Mouse (Mus musculus) megakaryocyte, embryonic 14.5 days (primary cell): ENCODE measurements around the gene 1600002K03Rik. TPM values are rescaled to one million over a fixed set of nuclear protein-coding genes. Genes with fewer than 3 reads are reported as not detected.

Source experiments
- H3K27me3 ChIP-seq: replicated peaks from 2 replicates; pipeline ENCODE3; 2012; ENCODE audit warnings: inconsistent platforms
- H3K36me3 ChIP-seq: replicated peaks from 2 replicates; pipeline ENCODE3; 2012; ENCODE audit warnings: low read length, inconsistent platforms, mixed read lengths
- H3K4me1 ChIP-seq: 2 replicates; pipeline ENCODE4 v1.6.1; 2012; ENCODE audit warnings: inconsistent platforms
- H3K4me3 ChIP-seq: replicated peaks from 2 replicates; pipeline ENCODE3; 2012; ENCODE audit warnings: moderate library complexity, mild to moderate bottlenecking, inconsistent platforms
- H3K9me3 ChIP-seq: 2 replicates; pipeline ENCODE4 v1.6.1; 2012; ENCODE audit warnings: inconsistent platforms
- FLI1 ChIP-seq: IDR thresholded peaks from 2 replicates; pipeline ENCODE4 v1.6.1; 2012; ENCODE audit warnings: low read length, inconsistent platforms, mixed read lengths
- GATA1 ChIP-seq: IDR thresholded peaks from 3 replicates; pipeline ENCODE4 v1.6.1; 2012; ENCODE audit warnings: mixed read lengths, low read length, inconsistent platforms, borderline replicate concordance
- polyA plus RNA-seq: library from polyadenylated mRNA; stranded (reverse); fragments of >175 nt; gene quantifications from 2 replicates; pipeline ENCODE4 v1.2.3, GENCODE M21; 2012; ENCODE audit warnings: low replicate concordance; ENCODE audit not compliant: insufficient read depth

Gene 1600002K03Rik
- polyA plus RNA-seq, 1 experiment = 7.7 TPM

DNA sequence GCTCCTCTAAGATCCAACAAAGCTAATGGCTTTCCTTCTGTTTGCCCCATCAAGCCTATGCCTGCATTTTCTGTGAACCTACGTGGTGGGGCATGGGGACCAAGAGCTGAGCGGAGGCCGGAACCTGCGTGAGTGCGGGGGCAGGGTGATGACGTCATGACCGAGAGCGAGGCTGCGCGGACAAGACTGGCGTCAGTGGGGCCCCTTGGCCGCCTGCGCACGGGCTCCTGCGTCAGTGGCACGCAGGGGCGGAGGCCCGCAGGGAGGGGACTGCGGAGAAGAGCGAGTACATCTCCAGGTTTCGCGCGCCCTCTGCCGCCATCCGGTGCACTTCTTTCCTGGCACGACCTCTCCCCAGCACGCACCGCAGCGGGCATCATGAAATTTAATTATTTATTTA, 31.5 kb upstream of the 1600002K03Rik start:
- Histone ChIP-seq H3K36me3 (peaks cover 38% of the 10 kb centered on the region), H3K27me3 (peaks cover 10% of the 10 kb centered on the region), H3K4me3 (peak overlapping the region; percentile 98), H3K9me3 (no peaks in the 10 kb centered on the region), H3K4me1 (peaks cover 86% of the 10 kb centered on the region)
- TF ChIP-seq GATA1 (no peak), FLI1 (peak; percentile 35; the same call in 1 of the 2 replicates)

DNA sequence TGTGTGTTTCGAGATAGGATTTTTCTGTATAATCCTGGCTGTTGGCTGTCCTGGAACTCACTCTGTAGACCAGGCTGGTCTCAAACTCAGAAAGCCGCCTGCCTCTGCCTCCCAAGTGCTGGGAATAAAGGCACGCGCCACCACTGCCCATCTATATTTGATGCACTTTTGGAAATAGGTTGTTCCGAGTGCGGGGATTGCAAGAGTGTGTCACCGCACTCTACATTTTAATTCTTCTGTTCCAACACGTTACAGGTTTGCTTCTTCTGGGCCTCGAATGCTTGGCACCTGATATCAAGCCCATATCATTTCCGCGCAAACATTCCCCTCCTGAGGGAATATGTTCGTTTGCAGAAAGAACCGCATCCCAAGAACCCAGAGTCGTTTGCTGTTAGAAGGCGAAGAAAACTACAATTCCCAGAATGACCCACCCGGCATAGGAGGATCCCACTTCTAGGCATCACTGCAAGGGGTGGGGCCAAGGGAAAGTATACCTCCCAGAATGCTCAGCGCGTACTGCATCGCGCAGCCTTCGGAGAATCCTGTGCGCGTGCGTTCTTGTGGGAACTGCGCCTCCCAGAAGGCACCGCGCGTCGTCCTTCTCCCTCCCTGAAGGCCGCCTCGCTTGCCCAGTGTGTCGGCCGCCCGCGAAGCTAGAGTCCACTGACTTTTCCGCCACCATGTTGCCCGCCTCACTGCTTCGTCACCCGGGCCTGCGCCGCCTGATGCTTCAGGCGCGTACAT, 30.8 kb upstream of the 1600002K03Rik start:
- Histone ChIP-seq H3K9me3 (no peaks in the 10 kb centered on the region), H3K4me1 (peaks cover 91% of the 10 kb centered on the region), H3K27me3 (peaks cover 10% of the 10 kb centered on the region), H3K36me3 (peaks cover 42% of the 10 kb centered on the region), H3K4me3 (peak overlapping the region; percentile 98)
- TF ChIP-seq GATA1 (no peak), FLI1 (no peak)

DNA sequence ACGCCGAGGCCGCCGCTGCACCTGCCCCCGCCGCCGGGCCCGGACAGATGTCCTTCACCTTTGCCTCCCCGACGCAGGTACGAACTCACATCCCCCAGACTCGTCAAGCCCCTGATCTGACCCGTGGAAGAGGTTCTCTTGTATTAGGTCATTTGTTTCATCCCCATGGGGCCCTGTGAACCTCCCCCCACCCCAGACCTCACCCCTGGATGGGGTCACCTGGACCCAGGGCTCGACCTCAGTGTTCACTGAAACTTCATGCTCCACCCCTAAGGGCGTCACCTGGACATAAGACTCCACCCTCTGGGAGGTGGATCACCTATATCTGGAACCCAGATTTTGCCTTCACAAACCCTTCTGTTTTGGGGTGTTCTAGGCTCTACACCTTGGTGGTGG, 30.2 kb upstream of the 1600002K03Rik start:
- Histone ChIP-seq H3K36me3 (peaks cover 42% of the 10 kb centered on the region), H3K27me3 (peaks cover 10% of the 10 kb centered on the region), H3K9me3 (no peaks in the 10 kb centered on the region), H3K4me3 (peak overlapping the region; percentile 98), H3K4me1 (peaks cover 92% of the 10 kb centered on the region)
- TF ChIP-seq FLI1 (no peak), GATA1 (no peak)

DNA sequence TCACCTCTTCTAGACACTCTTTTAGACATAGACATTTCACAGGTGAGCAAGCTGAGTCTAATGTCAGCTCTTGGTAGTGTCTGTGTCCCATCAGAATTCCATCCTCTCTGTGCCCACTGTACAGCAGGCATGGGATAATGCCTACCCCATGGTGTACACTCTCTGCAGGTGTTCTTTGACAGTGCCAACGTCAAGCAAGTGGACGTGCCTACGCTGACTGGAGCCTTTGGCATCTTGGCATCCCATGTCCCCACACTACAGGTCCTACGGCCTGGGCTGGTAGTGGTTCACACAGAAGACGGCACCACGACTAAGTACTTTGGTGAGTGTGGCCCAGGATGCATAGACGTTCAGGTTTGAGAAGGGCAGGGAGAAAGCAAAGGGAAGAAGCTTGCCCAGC, 29.1 kb upstream of the 1600002K03Rik start:
- peak overlapping the region; percentile 70 for H3K4me3 ChIP-seq
- H3K9me3 ChIP-seq = no peaks in the 10 kb centered on the region
- peaks cover 42% of the 10 kb centered on the region for H3K36me3 ChIP-seq
- no peak for TF ChIP-seq GATA1
- TF ChIP-seq FLI1 = no peak
- H3K27me3 ChIP-seq = peaks cover under 1% of the 10 kb centered on the region
- peaks cover 86% of the 10 kb centered on the region for H3K4me1 ChIP-seq

DNA sequence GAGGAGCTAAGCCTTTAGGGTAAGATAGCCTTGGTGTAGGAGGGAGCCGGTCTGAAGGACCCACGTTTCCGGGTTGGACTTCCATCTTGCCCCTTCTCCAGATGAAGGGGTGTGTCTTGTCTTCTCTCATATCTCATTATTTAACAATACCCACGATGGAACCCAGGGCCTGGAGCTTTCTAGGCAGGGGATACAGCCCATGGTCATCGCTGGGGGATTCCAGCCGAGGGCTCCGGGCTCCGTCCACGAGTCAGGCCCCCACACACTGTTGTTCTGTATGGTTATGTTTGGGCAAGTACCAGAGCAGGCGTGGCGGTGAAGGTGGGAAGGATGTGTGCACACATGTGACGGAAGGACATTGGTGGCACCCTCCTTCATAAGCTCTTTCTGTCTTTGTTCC, 28.6 kb upstream of the 1600002K03Rik start:
- H3K4me1 ChIP-seq = peaks cover 82% of the 10 kb centered on the region
- no peaks in the 10 kb centered on the region for H3K9me3 ChIP-seq
- TF ChIP-seq FLI1 = no peak
- no peak for TF ChIP-seq GATA1
- peak overlapping the region; percentile 70 for H3K4me3 ChIP-seq
- H3K36me3 ChIP-seq = peaks cover 42% of the 10 kb centered on the region
- H3K27me3 ChIP-seq = no peaks in the 10 kb centered on the region

DNA sequence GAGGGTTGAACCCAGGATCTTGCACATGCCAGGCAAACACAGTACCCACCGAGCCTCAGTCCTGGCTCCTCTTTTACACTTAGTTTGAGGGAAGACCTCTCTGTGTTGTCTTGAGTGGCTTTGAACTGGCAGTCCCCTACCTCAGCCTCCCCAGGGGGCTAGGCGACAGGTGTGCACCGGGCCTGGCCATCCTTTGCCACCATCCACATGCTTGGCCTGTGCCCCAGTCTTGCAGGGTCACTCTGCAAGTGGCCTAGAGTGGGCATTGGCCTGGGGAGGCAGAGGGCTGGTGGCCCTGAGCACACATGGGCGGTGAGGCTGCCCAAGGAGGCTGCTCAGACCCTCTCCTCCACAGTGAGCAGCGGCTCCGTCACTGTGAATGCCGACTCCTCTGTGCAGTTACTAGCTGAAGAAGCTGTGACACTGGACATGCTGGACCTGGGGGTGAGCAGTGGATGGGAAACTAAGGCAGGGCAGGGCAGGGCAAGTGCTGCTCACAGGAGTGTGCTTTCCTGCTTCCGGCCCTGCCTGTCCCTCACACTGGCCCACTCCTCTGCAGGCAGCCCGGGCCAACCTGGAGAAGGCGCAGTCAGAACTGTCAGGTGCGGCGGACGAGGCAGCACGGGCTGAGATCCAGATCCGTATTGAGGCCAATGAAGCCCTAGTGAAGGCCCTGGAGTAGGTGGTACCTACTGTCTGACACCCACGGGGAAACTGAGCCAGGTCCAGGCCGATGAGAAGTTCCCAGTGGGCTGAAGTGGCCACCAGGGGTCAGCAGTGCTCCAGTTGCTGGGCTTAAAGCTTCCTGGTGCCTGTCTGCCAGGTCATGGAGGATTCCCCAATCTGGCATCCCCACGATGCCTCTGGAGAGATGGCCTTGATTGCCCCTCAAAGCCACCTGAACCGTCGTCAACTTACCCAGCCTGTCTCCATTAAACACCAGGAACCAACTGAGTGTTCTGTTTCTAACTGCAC, 27.6 kb upstream of the 1600002K03Rik start:
- no peak for TF ChIP-seq GATA1
- TF ChIP-seq FLI1 = no peak
- Histone ChIP-seq H3K27me3 (no peaks in the 10 kb centered on the region), H3K9me3 (no peaks in the 10 kb centered on the region), H3K4me3 (peak overlapping the region; percentile 34), H3K36me3 (peaks cover 48% of the 10 kb centered on the region), H3K4me1 (peaks cover 73% of the 10 kb centered on the region)

DNA sequence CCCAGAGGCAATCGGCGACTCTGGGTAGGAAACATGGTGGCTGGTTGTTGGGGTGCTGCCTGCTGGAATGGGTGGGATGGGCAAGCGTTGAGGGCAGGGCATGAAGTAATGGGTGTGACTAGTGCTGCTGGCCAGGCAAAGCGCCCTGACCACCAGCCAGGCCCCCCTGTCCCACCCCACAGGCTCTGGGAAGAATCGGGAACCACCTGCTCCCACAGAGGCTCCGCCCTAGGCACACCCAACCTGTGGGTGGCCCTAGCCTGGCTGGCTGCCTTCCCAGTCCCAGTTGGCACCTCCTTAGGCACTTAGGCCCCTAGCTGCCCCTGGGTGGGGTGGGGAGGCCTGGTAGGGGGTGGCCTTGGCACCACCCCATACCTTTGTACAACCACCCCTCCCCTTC, 26.8 kb upstream of the 1600002K03Rik start:
- Histone ChIP-seq H3K4me3 (peak overlapping the region; percentile 46), H3K27me3 (no peaks in the 10 kb centered on the region), H3K36me3 (peaks cover 54% of the 10 kb centered on the region), H3K4me1 (peaks cover 65% of the 10 kb centered on the region), H3K9me3 (no peaks in the 10 kb centered on the region)
- TF ChIP-seq FLI1 = no peak
- TF ChIP-seq GATA1 = no peak

DNA sequence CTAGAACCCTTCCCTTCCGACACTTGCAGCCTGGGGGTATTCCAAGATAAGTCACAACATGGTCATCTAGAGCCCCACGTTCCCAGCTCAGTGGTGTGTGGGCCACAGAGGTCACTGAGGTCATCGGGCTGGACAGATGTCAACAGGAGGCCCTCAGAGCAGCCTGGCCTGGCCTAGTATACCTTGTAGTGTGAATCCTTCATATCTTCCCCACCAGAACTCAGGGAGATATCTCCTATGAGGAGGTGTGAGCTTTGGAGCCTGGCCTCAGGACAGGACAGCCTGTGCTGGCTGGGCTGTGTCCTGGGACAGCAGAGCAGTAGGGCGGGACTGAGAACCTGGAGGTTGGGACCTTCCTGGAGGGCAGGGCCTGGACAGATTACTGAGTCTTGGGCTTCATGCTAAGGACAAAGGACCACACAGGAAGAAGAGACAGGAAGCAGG, 26.2 kb upstream of the 1600002K03Rik start:
- Histone ChIP-seq H3K9me3 (no peaks in the 10 kb centered on the region), H3K36me3 (peaks cover 61% of the 10 kb centered on the region), H3K4me3 (peak overlapping the region; percentile 99), H3K27me3 (no peaks in the 10 kb centered on the region), H3K4me1 (peaks cover 66% of the 10 kb centered on the region)
- TF ChIP-seq GATA1 (no peak), FLI1 (no peak)

DNA sequence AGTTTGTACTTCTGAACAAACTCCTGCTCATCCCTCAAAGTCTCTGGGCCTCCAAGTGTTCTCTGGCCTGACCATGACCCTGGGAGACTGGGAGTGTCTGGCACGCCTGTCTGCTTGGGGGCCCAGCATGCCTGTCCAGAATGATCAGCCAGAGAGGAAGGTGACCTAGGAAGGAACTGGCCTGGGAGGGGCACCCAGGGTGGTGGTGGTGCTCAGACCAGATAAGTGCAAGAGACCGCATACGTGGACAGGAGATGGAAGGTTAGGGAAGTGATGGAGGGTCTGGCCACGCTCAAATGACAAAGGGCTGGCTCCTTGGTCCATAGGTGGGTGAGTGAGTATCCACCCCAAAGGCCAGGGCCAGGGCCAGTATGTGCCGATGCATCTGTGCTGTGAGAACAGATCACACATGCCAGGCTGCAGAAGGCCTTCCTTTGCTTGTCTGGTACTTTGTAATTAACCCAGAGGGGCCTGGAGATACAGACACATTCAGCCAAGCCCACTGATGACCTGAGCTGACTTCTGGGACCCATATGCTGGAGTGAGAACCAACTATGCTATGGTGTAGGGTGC, 25.5 kb upstream of the 1600002K03Rik start:
- no peaks in the 10 kb centered on the region for H3K9me3 ChIP-seq
- peak overlapping the region; percentile 99 for H3K4me3 ChIP-seq
- no peak for TF ChIP-seq FLI1
- TF ChIP-seq GATA1 = no peak
- no peaks in the 10 kb centered on the region for H3K27me3 ChIP-seq
- H3K4me1 ChIP-seq = peaks cover 72% of the 10 kb centered on the region
- peaks cover 68% of the 10 kb centered on the region for H3K36me3 ChIP-seq
